ENCODE assay signal across 8 mouse cellular contexts in genomic region chr8:4165852-4166751, GRCm38 (mm10). TPM values are rescaled to one million over a fixed set of nuclear protein-coding genes. Genes with fewer than 3 reads are reported as not detected.
DNase-seq lines count a peak whose midpoint lies in the region; ATAC-seq lines count a peak whose summit lies in the region.

Gene Evi5l (plus strand): TSS chr8:4166567.

- no peaks in the 10 kb centered on the region for H3K9me3 ChIP-seq in hindbrain, embryonic 12.5 days (replicated peaks)

- no peaks in the 10 kb centered on the region for H3K27me3 ChIP-seq in hindbrain, embryonic 12.5 days

- peak within 1 kb of the TSS; percentile 69 for H3K4me2 ChIP-seq in hindbrain, embryonic 12.5 days (replicated peaks)

- ATAC-seq in hindbrain, embryonic 12.5 days (ENCODE audit: low FRiP score) = peak; percentile 99

- under 1% methylated on average over 51 of the region's 51 CpGs for WGBS in hindbrain, embryonic 12.5 days

- peaks cover 25% of the 10 kb centered on the region for H3K4me1 ChIP-seq in hindbrain, embryonic 12.5 days

- H3K36me3 ChIP-seq in hindbrain, embryonic 12.5 days = no peaks in the 10 kb centered on the region

- H3K27ac ChIP-seq in hindbrain, embryonic 12.5 days = peak within 1 kb of the TSS; percentile 82

- peak; percentile 100 for DNase-seq in NIH3T3 (ENCODE audit: low read depth)
- peak; percentile 100 for DNase-seq in cerebellum, postnatal 10 days
- DNase-seq in frontal cortex, postnatal 10 days (ENCODE audit: low spot score in 2 of 2) = peak; percentile 98 to 100
- DNase-seq in layer of hippocampus, postnatal 14 days (ENCODE audit: low spot score in 2 of 2) = peak; percentile 99 to 100
- peak; percentile 99 for DNase-seq in lung, postnatal 14 days
- DNase-seq in retina, adult 2 months (ENCODE audit: low read depth, low spot score) = peak; percentile 100
- peak; percentile 98 to 99 for DNase-seq in thymus, postnatal 36 days

- peak within 1 kb of the TSS; percentile 85 for H3K4me3 ChIP-seq in hindbrain, embryonic 12.5 days

- H3K9ac ChIP-seq in hindbrain, embryonic 12.5 days = peak within 1 kb of the TSS; percentile 93

RNA-seq across cellular contexts. Expression of gene Evi5l, which starts in this region (rescaled TPM):
- polyA plus RNA-seq in hindbrain, embryonic 12.5 days (2016; fragmentation: Nextera tagmentation; extraction: Ambion mirVana) = 70.1 and 70.6 TPM in 2 replicates
- total RNA-seq in layer of hippocampus, postnatal 14 days (2021) = 100 to 1,000 TPM; 110 to 121 TPM

Comparison
In these comparisons a context has a peak if more than half of its experiments do, and no peak if none do; other contexts are left out.
1. Peak in every context shown above with its lines: DNase-seq, ATAC-seq, H3K4me3 ChIP-seq and H3K27ac ChIP-seq.